Mouse (Mus musculus) erythroblast, embryonic 14.5 days (primary cell): Measurements from ENCODE around the gene Zfp872. TPM values are rescaled to one million over a fixed set of nuclear protein-coding genes. Genes with fewer than 3 reads are reported as not detected.
"Not testable (repeated sequence)": the region's sequence is repeated elsewhere in the genome, so short reads cannot be mapped to it uniquely, and the experiment has no call there.

Experiments used
- H3K27me3 ChIP-seq: 2 replicates; pipeline ENCODE4 v1.6.1; 2012; ENCODE audit warnings: inconsistent platforms; ENCODE audit not compliant: control insufficient read depth
- H3K36me3 ChIP-seq: 2 replicates; pipeline ENCODE4 v1.6.1; 2012; ENCODE audit warnings: mild to moderate bottlenecking, inconsistent platforms; ENCODE audit not compliant: control insufficient read depth
- H3K4me1 ChIP-seq: 2 replicates; pipeline ENCODE4 v1.6.1; 2012; ENCODE audit warnings: inconsistent platforms; ENCODE audit not compliant: control insufficient read depth
- H3K4me3 ChIP-seq: replicated peaks from 2 replicates; pipeline ENCODE3; 2012; ENCODE audit warnings: moderate library complexity, mild to moderate bottlenecking, inconsistent platforms
- H3K9me3 ChIP-seq: 2 replicates; pipeline ENCODE4 v1.6.1; 2012; ENCODE audit warnings: low read length, inconsistent platforms, mixed read lengths; ENCODE audit not compliant: control insufficient read depth
- GATA1 ChIP-seq: IDR thresholded peaks from 2 replicates; pipeline ENCODE4 v1.6.1; 2012; ENCODE audit warnings: low read length, inconsistent platforms, mixed read lengths
- TAL1 ChIP-seq: IDR thresholded peaks from 3 replicates; pipeline ENCODE4 v1.6.1; 2012; ENCODE audit warnings: low read length, inconsistent platforms, mixed read lengths
- polyA plus RNA-seq: library from polyadenylated mRNA; stranded (reverse); fragments of >175 nt; gene quantifications from 2 replicates; pipeline ENCODE4 v1.2.3, GENCODE M21; 2012

Zfp872 gene
- polyA plus RNA-seq, 1 experiment: not detected

DNA sequence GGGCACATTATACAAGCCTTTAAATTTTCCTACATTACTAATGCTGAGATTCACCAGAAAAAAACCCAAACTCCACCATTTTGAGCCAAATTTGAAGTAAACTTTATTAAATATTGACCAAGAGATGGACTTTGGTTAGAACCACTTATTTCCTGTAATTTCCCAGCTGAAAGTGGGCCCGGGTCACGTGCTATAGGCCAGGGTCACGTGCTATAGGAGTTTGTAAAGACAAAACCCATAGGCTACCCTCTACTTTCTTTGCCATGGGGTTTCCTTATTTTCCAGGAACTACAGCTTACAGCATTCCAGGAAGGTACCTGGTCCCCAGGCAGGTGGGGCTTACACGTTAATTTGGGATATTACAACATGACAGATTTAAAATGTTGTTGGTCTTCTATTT, 36.2 kb downstream of the Zfp872 start:
- H3K27me3 ChIP-seq: no peaks in the 10 kb centered on the region; the same call in 1 of the 2 replicates
- no peaks in the 10 kb centered on the region for H3K9me3 ChIP-seq
- no peak overlapping the region for H3K4me3 ChIP-seq
- no peak for TF ChIP-seq GATA1
- no peak for TF ChIP-seq TAL1
- H3K36me3 ChIP-seq: no peaks in the 10 kb centered on the region
- peaks cover 7% of the 10 kb centered on the region for H3K4me1 ChIP-seq

DNA sequence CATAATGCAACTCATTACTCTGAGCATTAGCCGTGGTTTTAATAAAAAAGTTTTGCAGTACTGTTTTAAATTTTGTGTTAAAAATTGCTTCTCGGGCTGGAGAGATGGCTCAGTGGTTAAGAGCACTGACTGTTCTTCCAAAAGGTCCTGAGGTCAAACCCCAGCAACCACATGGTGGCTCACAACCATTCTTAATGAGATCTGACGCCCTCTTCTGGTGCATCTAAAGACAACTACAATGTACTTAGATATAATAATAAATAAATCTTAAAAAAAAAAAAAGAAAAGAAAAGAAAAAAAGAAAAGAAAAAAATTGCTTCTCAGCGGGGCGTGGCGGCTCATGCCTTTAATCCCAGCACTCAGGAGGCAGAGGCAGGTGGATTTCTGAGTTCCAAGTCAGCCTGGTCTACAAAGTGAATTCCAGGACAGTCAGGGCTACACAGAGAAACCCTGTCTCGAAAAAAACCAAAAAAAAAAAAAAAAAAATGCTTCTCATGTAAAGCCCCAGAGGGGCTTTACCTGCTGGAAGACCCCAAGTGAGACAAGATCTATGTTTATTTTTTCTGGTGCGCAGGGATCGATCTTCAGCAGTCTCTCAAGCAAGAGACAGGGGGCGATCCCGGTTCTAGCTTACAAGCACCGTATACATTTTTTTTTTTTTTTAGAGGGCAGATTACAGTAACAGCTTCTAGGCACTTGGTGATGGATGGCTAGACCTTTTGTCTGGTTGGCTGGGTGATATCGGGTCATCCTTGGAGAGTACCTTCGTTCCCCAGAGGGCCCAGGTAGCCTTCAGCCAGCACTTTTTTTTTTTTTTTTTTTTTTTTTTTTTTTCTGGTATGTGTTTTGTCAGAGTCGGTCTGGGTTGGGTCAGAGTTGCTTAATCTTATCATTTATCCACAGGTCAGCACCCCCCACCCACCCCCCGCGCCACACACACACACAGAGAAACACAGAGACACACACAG, 36.9 kb downstream of the Zfp872 start:
- H3K4me3 ChIP-seq: peak overlapping the region; percentile 87
- H3K27me3 ChIP-seq: no peaks in the 10 kb centered on the region; the same call in 1 of the 2 replicates
- H3K4me1 ChIP-seq: peaks cover 7% of the 10 kb centered on the region
- no peaks in the 10 kb centered on the region for H3K36me3 ChIP-seq
- TF ChIP-seq GATA1 (no peak), TAL1 (no peak)
- no peaks in the 10 kb centered on the region for H3K9me3 ChIP-seq

DNA sequence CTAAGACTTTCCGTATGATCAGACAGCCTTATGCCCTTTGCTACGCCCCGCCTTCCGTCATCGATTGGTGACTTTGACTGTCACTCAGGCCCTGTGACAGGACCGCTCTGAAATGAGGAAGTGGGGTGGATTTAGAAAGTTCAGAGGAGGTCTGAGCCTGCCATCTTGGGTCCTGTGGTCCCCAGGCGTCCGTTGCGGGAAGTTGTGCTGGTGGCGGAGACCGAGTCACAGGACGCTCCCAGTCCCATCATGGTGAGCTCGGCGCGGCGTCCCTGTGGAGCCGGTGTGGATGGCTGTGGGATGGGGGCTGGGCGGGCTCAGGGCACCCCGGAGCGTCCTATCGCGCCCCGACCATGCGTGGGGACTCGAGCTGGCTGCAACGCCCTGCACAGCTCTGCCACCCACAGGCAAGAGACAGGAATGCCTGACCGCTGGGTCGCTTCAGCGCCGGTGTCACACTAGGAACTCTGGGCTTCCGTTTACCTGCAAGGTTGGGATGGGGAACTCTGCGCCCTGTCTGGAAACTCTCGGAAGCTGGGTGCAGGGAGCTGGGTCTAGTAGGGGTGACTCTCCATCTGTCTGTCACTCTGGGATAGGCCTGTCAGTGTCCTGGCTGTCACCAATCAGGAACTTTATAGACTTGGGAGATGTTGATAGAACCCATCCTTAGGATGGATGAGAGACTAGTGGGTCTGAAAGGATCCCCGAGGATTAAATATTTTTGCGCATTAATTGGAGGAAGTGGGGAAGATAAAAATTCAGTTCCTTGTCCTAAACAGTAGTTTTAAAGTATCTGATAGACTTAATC, 37.9 kb downstream of the Zfp872 start, which contains the start of gene Zfp809:
Zfp809 (plus strand) TSS at position 134 of the 808 bp plus-strand sequence.
- Histone ChIP-seq H3K27me3 (no peaks in the 10 kb centered on the region; the same call in 1 of the 2 replicates), H3K36me3 (no peaks in the 10 kb centered on the region), H3K4me1 (peaks cover 7% of the 10 kb centered on the region), H3K9me3 (no peaks in the 10 kb centered on the region), H3K4me3 (peak within 1 kb of the TSS; percentile 87)
- TF ChIP-seq GATA1 (no peak), TAL1 (no peak)

DNA sequence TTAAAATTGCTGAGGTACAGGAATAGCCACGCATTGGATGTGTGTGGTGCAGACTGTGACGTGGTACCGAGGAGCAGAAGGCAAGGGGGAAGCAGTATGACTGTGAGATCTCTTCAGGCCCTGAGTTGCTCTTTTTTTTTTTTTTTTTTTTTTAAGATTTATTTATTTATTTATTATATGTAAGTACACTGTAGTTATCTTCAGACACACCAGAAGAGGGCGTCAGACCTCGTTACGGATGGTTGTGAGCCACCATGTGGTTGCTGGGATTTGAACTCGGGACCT, 38.4 kb downstream of the Zfp872 start:
- H3K27me3 ChIP-seq, H3K36me3 ChIP-seq, H3K9me3 ChIP-seq, H3K4me1 ChIP-seq: not testable (repeated sequence)
- H3K4me3 ChIP-seq: peak overlapping the region; percentile 87

DNA sequence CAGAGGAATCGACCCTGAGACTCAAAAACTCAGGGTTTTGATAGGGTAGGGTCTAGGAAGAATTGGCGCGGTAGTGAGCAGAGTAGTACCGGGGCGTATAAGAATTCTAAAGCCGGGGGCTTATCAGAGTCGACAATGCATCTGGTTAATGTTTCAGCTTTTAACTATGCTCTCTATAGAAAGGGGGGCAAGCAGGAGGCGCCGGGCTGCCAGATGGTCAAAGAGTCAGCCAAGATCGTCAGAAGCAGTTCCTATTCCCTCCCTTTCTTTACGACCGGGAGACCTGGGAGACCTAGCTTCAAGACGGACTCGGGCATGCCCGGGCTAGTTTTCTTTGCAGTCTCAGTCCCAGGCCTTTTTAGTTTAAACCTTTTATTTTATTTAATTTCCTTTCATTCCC, 39.0 kb downstream of the Zfp872 start:
- Histone ChIP-seq H3K27me3 (no peaks in the 10 kb centered on the region; the same call in 1 of the 2 replicates), H3K36me3 (peaks cover 3% of the 10 kb centered on the region; the same call in 1 of the 2 replicates), H3K4me1 (peaks cover 11% of the 10 kb centered on the region), H3K9me3 (no peaks in the 10 kb centered on the region), H3K4me3 (no peak overlapping the region)
- TF ChIP-seq GATA1: no peak
- TF ChIP-seq TAL1: no peak

DNA sequence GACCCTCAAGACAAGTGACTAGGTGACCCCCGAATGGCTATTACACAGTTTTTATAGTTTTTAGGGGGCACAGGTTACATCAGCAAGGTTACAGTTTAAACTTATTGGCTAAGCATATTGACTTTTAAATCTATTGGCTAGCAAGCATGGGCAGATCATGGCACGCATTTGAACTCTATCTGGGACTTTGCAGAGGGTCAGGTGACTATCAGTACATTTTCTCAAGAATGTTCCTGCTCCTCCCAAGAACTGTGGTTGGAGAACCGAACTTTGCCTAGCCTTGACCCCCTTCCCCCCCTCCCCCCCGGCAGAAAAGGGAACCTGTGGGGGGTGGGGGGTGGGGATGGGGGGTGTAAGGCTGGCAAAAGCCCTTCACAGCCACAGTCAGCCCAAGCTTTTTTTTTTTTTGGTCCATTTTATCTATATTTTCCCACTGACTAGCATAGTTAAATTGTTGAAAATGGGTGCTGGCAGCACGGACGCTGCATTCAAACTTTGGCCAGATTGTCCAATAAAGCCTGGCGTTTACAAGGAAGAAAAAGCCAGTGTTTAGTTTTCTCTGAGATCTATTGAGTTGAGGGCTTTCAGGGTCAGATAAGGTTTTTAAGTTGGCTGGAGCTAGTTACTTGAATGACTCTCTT, 41.6 kb downstream of the Zfp872 start:
- Histone ChIP-seq H3K27me3 (no peaks in the 10 kb centered on the region), H3K9me3 (no peaks in the 10 kb centered on the region), H3K36me3 (peaks cover 3% of the 10 kb centered on the region; the same call in 1 of the 2 replicates), H3K4me1 (peaks cover 11% of the 10 kb centered on the region), H3K4me3 (no peak overlapping the region)
- TF ChIP-seq GATA1: no peak
- no peak for TF ChIP-seq TAL1

DNA sequence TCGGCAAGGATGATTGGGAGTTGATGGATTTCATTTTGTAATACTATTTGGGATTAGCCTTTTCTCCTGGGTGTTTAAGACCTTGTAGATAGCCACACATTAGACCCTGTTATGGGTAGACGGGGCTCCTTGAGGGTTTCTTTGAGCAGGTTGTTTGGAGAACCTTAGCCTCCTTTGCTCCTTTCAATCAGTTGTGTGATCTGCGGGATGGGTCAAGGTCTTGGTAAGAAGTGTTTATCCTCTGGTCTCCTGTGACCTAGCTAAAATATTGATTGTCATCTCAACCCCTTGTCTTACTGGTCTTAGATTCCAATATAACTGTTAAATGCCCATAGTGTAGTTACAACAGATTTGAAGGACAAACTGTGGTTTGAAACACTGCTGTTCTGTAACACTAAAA, 42.2 kb downstream of the Zfp872 start:
- Histone ChIP-seq H3K4me1 (peaks cover 11% of the 10 kb centered on the region), H3K27me3 (no peaks in the 10 kb centered on the region), H3K36me3 (peaks cover 6% of the 10 kb centered on the region), H3K4me3 (no peak overlapping the region), H3K9me3 (peaks cover 3% of the 10 kb centered on the region; the same call in 1 of the 2 replicates)
- TF ChIP-seq GATA1 (no peak), TAL1 (no peak)

DNA sequence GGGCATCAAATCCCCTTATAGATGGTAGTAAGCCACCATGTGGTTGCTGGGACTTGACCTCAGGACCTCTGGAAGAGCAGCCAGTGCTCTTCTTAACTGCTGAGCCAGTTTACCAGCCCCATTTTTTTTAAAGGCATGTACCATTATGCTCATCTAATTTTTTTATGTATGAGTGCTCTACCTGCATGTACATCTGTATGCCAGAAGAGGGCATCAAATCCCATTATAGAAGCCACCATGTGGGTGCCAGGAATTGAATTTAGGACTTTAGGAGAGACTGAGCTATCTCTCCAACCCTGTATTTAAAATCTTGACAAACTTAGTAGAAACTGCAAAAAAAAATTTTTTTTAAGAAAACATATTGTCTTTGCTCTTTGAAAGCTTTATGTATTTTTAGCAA, 42.7 kb downstream of the Zfp872 start:
- H3K4me1 ChIP-seq: peaks cover 11% of the 10 kb centered on the region
- H3K36me3 ChIP-seq: peaks cover 11% of the 10 kb centered on the region
- H3K4me3 ChIP-seq: no peak overlapping the region
- peaks cover 6% of the 10 kb centered on the region; the same call in 1 of the 2 replicates for H3K9me3 ChIP-seq
- TF ChIP-seq GATA1 (no peak), TAL1 (no peak)
- no peaks in the 10 kb centered on the region for H3K27me3 ChIP-seq

DNA sequence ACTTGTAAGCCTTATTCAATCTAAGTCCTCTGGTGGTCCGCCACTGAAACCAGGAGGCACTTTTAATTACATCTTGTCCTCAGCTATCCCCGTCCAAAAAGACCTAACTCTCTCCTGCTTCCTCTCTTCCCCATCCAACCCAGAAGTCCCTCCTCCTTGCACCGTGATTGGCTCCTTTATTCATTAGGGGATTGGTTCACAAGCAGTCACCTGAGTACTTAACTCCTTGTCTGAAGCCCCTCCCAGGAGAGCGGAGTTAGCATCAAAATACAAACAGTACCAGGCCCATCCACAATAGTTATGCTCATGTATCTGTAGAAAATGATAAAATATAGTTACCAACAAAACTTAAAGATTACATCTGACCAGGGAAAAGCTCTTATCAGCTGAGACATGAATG, 52.1 kb downstream of the Zfp872 start:
- peaks cover 79% of the 10 kb centered on the region for H3K36me3 ChIP-seq
- no peak overlapping the region for H3K4me3 ChIP-seq
- TF ChIP-seq TAL1 (no peak), GATA1 (no peak)
- H3K27me3 ChIP-seq: no peaks in the 10 kb centered on the region
- H3K4me1 ChIP-seq: no peaks in the 10 kb centered on the region
- H3K9me3 ChIP-seq: peaks cover 16% of the 10 kb centered on the region
